Mouse (Mus musculus) heart, postnatal 0 days (tissue): Measurements from ENCODE around the gene Csrnp3. TPM values are rescaled to one million over a fixed set of nuclear protein-coding genes. Genes with fewer than 3 reads are reported as not detected.

Experiments
- ATAC-seq: fragments of 200-750 bp; cut with Nextera tagmentation; 2 replicates; pipeline ENCODE4 v1.8.0; 2017; ENCODE audit warnings: low read depth, moderate number of reproducible peaks, moderate library complexity; ENCODE audit not compliant: insufficient read depth
- DNase-seq: peaks from one replicate; pipeline ENCODE4 v3.0.0-alpha.2; 2016; ENCODE audit warnings: low spot score
- H3K27ac ChIP-seq: fragments of 300-500 bp; sonication (generic); 2 replicates; pipeline ENCODE4 v1.5.1; 2014; ENCODE audit warnings: low read depth, mild to moderate bottlenecking
- H3K27me3 ChIP-seq: fragments of 300-500 bp; sonication (generic); 2 replicates; pipeline ENCODE4 v1.6.1; 2014; ENCODE audit warnings: low read length, mixed read lengths; ENCODE audit not compliant: control insufficient read depth, insufficient read depth
- H3K36me3 ChIP-seq: fragments of 300-500 bp; sonication (generic); replicated peaks from 2 replicates; pipeline ENCODE4 v1.6.1; 2014; ENCODE audit warnings: low read length, mixed read lengths; ENCODE audit not compliant: control insufficient read depth, insufficient read depth
- H3K4me1 ChIP-seq: fragments of 300-500 bp; sonication (generic); 2 replicates; pipeline ENCODE4 v1.6.1; 2014; ENCODE audit warnings: antibody characterized with exemption; ENCODE audit not compliant: control insufficient read depth, insufficient read depth
- H3K4me2 ChIP-seq: fragments of 300-500 bp; sonication (generic); 2 replicates; pipeline ENCODE4 v1.6.1; 2014; ENCODE audit warnings: low read depth, mild to moderate bottlenecking, low read length, moderate library complexity
- H3K4me3 ChIP-seq: fragments of 300-500 bp; sonication (generic); 2 replicates; pipeline ENCODE4 v1.5.1; 2014; ENCODE audit warnings: low read depth, low read length
- H3K9ac ChIP-seq: fragments of 300-500 bp; sonication (generic); replicated peaks from 2 replicates; pipeline ENCODE4 v1.6.1; 2014; ENCODE audit warnings: low read depth, low read length, mixed read lengths
- H3K9me3 ChIP-seq: fragments of 300-500 bp; sonication (generic); replicated peaks from 2 replicates; pipeline ENCODE4 v1.6.1; 2016; ENCODE audit warnings: low read length; ENCODE audit not compliant: control insufficient read depth
- CTCF ChIP-seq: IDR thresholded peaks from 2 replicates; pipeline ENCODE4 v1.5.1; 2016; ENCODE audit warnings: antibody characterized with exemption, control low read depth, low read depth
- EP300 ChIP-seq: IDR thresholded peaks from 2 replicates; pipeline ENCODE4 v1.6.1; 2016; ENCODE audit warnings: antibody characterized with exemption, low read depth
- WGBS: fragments of 180-500 bp; shearing (Covaris S2); extraction: QIAGEN DNeasy Blood & Tissue Kit; methylation state at CpG from one replicate; pipeline ENCODE4 v1.1.7; 2014; 5-methylcytosine and 5-hydroxymethylcytosine counted together
- polyA plus RNA-seq: library from polyadenylated mRNA; unstranded; fragments of >200 nt; fragmentation: Nextera tagmentation; extraction: Ambion mirVana; gene quantifications from 2 replicates; pipeline ENCODE4 v1.2.1, GENCODE M21; 2015
- total RNA-seq: library from RNA; depleted of rRNA; stranded (reverse); fragments of >200 nt; gene quantifications from 2 replicates; pipeline ENCODE4 v1.2.3, GENCODE M21; 2014; ENCODE audit warnings: low replicate concordance

Csrnp3 gene
- total and polyA plus RNA-seq, 2 experiments from 2014 or later, result under 0.01 to 0.18 TPM

- 87% methylated on average over 5 of the region's 5 CpGs for WGBS
- DNase-seq (no peak), ATAC-seq (no peak)
- no peaks in the 10 kb centered on the region for H3K27me3 ChIP-seq
- no peaks in the 10 kb centered on the region for H3K4me1 ChIP-seq
- H3K36me3 ChIP-seq, result no peaks in the 10 kb centered on the region
- no peak overlapping the region for H3K4me3 ChIP-seq
- no peak overlapping the region for H3K9ac ChIP-seq
- H3K27ac ChIP-seq, result no peak overlapping the region
- no peak overlapping the region for H3K4me2 ChIP-seq
- TF ChIP-seq EP300 (no peak), CTCF (no peak)
- no peaks in the 10 kb centered on the region for H3K9me3 ChIP-seq
Measured at GRCm38 (mm10) chr2:65856791-65857190, 11.2 kb downstream of the Csrnp3 start.

- H3K27ac ChIP-seq, result no peak overlapping the region
- DNase-seq (no peak), ATAC-seq (peak; percentile 49; the same call in 1 of the 2 replicates)
- H3K4me2 ChIP-seq, result peak overlapping the region; percentile 32
- H3K27me3 ChIP-seq, result no peaks in the 10 kb centered on the region
- 58% methylated on average over 18 of the region's 18 CpGs for WGBS
- TF ChIP-seq CTCF (0 out of 2 replicates have a peak, but pooled peaks have one; percentile 6), EP300 (no peak)
- H3K9me3 ChIP-seq, result no peaks in the 10 kb centered on the region
- H3K9ac ChIP-seq, result no peak overlapping the region
- no peaks in the 10 kb centered on the region for H3K4me1 ChIP-seq
- peak overlapping the region; percentile 6; the same call in 1 of the 2 replicates for H3K4me3 ChIP-seq
- H3K36me3 ChIP-seq, result no peaks in the 10 kb centered on the region
Measured at GRCm38 (mm10) chr2:65859767-65860727, 14.5 kb downstream of the Csrnp3 start.

- 75% methylated on average over 12 of the region's 12 CpGs for WGBS
- Histone ChIP-seq H3K4me2 (no peak overlapping the region), H3K36me3 (no peaks in the 10 kb centered on the region), H3K27ac (no peak overlapping the region), H3K4me3 (no peak overlapping the region), H3K9ac (no peak overlapping the region), H3K4me1 (no peaks in the 10 kb centered on the region), H3K9me3 (no peaks in the 10 kb centered on the region), H3K27me3 (no peaks in the 10 kb centered on the region)
- no peak for ATAC-seq
- TF ChIP-seq EP300 (no peak), CTCF (no peak)
- DNase-seq, result no peak
Measured at GRCm38 (mm10) chr2:65864778-65865339, 19.3 kb downstream of the Csrnp3 start.

- ATAC-seq (no peak), DNase-seq (no peak)
- WGBS, result 63% methylated on average over 12 of the region's 12 CpGs
Measured at GRCm38 (mm10) chr2:65870919-65871582, 25.5 kb downstream of the Csrnp3 start.

GRCm38 (mm10) chr2:65891590-65891989, 46.0 kb downstream of the Csrnp3 start:
- no peak overlapping the region for H3K27ac ChIP-seq
- no peak overlapping the region for H3K4me2 ChIP-seq
- H3K9me3 ChIP-seq, result no peaks in the 10 kb centered on the region
- no peak for DNase-seq
- no peak for TF ChIP-seq CTCF
- no peak for TF ChIP-seq EP300
- no peaks in the 10 kb centered on the region for H3K36me3 ChIP-seq
- no peaks in the 10 kb centered on the region for H3K27me3 ChIP-seq
- WGBS, result 84% methylated on average over 3 of the region's 3 CpGs
- no peaks in the 10 kb centered on the region for H3K4me1 ChIP-seq
- H3K4me3 ChIP-seq, result no peak overlapping the region
- H3K9ac ChIP-seq, result no peak overlapping the region
- ATAC-seq, result no peak

More at GRCm38 (mm10) chr2:65870919-65871582, 25.5 kb downstream of the Csrnp3 start:
- Histone ChIP-seq H3K27me3 (no peaks in the 10 kb centered on the region), H3K9ac (no peak overlapping the region), H3K4me2 (no peak overlapping the region), H3K36me3 (no peaks in the 10 kb centered on the region), H3K27ac (no peak overlapping the region), H3K4me1 (no peaks in the 10 kb centered on the region), H3K9me3 (no peaks in the 10 kb centered on the region), H3K4me3 (no peak overlapping the region)
- TF ChIP-seq CTCF (no peak), EP300 (no peak)
